Mouse (Mus musculus): ENCODE measurements around the gene Ankrd17. TPM values are rescaled to one million over a fixed set of nuclear protein-coding genes. Genes with fewer than 3 reads are reported as not detected.

Gene Ankrd17
- total RNA-seq, 2 experiments from 2014 or later, result 74.9 to 86.9 TPM

DNA sequence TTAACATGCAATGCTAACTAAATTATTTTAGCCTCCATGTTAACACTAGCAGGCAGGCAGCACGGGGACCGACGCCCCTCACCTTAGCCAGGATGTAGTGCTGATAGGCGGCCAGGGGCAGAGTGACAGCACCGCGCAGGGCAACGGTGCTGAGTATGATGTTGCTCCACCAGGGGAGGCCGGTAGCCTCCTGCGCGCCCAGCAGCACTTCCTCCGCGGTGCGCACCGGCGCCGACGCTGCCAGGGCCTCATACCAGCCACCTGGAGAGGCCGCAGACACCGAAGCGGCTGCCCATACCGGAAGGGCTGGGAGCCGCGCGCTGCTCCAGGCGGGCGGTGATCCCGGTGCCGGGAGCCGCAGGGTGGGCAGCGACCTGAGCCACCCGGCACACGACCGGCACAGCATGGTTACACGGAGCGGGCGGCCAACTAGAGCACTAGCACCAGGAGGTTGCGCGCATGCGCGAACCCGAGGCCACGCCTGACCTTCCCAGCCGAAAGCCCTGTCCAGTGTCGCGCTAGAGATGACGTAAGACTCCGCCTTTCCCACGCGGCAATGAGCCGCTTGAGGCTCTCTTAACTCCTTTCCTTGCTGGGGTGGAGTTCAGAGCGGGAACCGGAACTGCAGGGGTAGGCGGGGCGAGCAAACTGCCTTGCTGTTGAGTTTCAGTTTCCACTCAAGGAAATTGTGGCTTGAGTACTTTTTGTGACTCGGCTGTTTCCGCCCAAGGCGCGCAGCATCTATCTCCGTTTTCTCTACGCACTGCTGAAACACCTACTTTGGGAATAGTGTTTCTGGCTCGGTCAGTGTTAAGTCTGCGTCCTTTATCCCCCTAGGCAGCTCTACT, 142.6 kb downstream of the Ankrd17 start, which contains the start of gene Cox18:
Cox18 (minus strand) TSS at position 468 of the 848 bp plus-strand sequence.
- peak; percentile 95 for ATAC-seq (replicated peaks; ENCODE audit: poor library complexity, severe bottlenecking)

GRCm38 (mm10) chr5:90222937-90223336, 143.4 kb downstream of the Ankrd17 start:
- ATAC-seq (replicated peaks; ENCODE audit: poor library complexity, severe bottlenecking), result no peak

- ATAC-seq (replicated peaks; ENCODE audit: poor library complexity, severe bottlenecking), result no peak
Measured at GRCm38 (mm10) chr5:90217791-90218190, 148.6 kb downstream of the Ankrd17 start.

- no peak for ATAC-seq (replicated peaks; ENCODE audit: poor library complexity, severe bottlenecking)
Measured at GRCm38 (mm10) chr5:90217226-90217625, 149.2 kb downstream of the Ankrd17 start.

DNA sequence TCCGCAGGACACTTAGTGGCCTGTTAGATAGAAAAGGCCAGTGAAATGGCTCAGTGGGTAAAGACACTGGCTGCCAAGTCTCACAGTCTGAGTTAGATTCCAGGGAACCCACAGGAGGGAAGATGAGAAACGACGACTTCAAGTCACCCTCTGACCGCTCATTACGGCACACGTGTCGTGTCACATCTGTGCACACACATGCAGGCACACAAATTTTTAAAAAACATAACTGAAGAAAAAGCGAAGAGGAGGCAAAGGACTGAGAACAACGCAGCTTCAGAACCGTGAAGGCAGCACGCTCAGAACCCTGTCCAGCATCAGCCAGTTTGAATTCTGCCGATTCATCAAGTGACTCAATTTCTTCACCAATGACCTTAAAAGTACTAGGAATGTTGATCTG, 153.0 kb downstream of the Ankrd17 start:
- no peak for ATAC-seq (replicated peaks; ENCODE audit: poor library complexity, severe bottlenecking)

- ATAC-seq (replicated peaks; ENCODE audit: poor library complexity, severe bottlenecking), result peak; percentile 56; the same call in 1 of the 2 replicates
Measured at GRCm38 (mm10) chr5:90203168-90203567, 163.2 kb downstream of the Ankrd17 start.

DNA sequence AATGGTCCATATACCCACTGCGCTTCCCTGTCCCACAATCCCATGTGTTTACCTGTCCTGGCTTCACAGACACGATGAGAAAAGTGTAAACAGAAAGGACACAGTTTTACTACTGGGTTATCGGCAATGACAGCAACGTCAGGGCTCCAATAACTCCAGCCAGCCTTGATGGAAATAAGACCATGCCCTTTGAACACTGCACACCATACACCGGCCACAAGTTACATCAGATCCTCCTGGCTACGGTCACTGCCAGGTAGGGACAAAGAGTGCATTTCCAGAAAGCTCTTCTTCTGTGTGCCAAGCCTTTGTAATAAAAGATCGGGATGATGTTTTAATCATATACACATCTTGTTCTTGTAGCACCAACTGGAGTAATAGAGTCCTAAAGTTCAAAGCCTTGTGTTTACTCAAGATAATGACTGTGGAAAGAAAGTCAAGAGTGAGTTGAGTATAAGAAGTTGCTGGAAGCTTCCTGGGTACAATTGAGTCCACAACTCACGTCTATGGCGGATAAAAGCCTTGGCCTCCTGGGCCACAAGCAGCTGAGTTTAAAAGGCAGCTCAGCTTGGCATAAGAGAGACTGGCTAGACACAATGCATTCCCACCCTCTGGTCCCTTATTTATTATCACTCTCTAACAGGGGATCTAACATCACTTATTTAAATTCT, 163.8 kb downstream of the Ankrd17 start:
- no peak for ATAC-seq (replicated peaks; ENCODE audit: poor library complexity, severe bottlenecking)

GRCm38 (mm10) chr5:90199922-90200632, 166.3 kb downstream of the Ankrd17 start:
- ATAC-seq (replicated peaks; ENCODE audit: poor library complexity, severe bottlenecking), result no peak

GRCm38 (mm10) chr5:90194831-90195230, 171.5 kb downstream of the Ankrd17 start:
- peak; percentile 71 for ATAC-seq (replicated peaks; ENCODE audit: poor library complexity, severe bottlenecking)

GRCm38 (mm10) chr5:90182782-90183181, 183.6 kb downstream of the Ankrd17 start:
- no peak for ATAC-seq (replicated peaks; ENCODE audit: poor library complexity, severe bottlenecking)

DNA sequence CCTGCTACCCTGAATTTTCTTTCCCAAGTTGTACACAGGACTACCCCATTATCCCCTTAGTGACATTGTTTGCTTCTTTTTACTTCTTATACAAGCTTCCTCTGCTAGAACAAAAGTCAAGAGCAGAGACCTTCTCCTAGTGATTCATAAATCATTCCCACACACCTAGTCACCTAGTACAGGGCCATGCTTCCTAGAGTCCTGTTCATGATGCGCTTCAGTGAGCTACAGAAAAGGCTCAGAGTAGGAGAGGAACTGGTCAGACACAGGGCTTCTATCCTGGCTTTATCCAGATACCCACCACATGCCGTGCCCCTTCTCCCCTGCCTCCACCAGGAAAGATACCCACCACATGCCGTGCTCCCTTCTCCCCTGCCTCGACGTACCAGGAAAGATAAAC, 187.3 kb downstream of the Ankrd17 start:
- no peak for ATAC-seq (replicated peaks; ENCODE audit: poor library complexity, severe bottlenecking)

DNA sequence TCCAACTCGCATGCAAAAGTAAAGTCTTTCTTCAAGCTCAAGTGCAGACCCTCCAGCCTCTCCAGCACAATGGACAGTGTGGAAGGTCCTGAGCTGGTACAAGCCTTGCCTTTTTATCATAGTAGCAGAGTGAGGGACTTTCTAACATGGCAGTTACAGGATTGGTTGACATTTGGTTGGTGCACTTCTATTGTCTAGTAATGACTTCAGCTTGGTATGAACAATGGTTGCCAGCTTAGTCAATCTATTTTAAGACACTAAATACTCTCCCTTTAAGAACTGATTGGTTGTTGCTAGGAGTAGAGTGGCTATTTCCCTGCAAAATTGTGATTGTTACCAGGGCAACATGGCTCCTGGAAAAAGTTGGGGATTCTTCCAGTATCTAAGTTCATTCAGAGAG, 188.3 kb downstream of the Ankrd17 start:
- ATAC-seq (replicated peaks; ENCODE audit: poor library complexity, severe bottlenecking), result no peak

Other genes with a start within 250 kb of the Ankrd17 start
- 21.6 and 24.6 TPM in 2 replicates for gene Cox18, start 142.6 kb downstream of the Ankrd17 start, total RNA-seq (2014; fragmentation: Nextera tagmentation)
- 16.8 and 19.8 TPM in 2 replicates for gene Cox18, start 142.6 kb downstream of the Ankrd17 start, total RNA-seq (2017)
- gene Gm9958, start 627 bp upstream of the Ankrd17 start, total RNA-seq (2014; fragmentation: Nextera tagmentation), result 0.56 and 2.3 TPM in 2 replicates
- 1.5 and 1.9 TPM in 2 replicates for gene Gm9958, start 627 bp upstream of the Ankrd17 start, total RNA-seq (2017)
- gene Alb, start 94.3 kb upstream of the Ankrd17 start, total RNA-seq (2014; fragmentation: Nextera tagmentation), result not detected in 2 replicates
- gene Alb, start 94.3 kb upstream of the Ankrd17 start, total RNA-seq (2017), result not detected in 2 replicates
- gene Afp, start 124.2 kb upstream of the Ankrd17 start, total RNA-seq (2014; fragmentation: Nextera tagmentation), result 2.4 and 4.4 TPM in 2 replicates
- 2.2 and 2.9 TPM in 2 replicates for gene Afp, start 124.2 kb upstream of the Ankrd17 start, total RNA-seq (2017)
- not detected in 2 replicates for gene Afm, start 152.4 kb upstream of the Ankrd17 start, total RNA-seq (2014; fragmentation: Nextera tagmentation)
- not detected in 2 replicates for gene Afm, start 152.4 kb upstream of the Ankrd17 start, total RNA-seq (2017)
- not detected in 2 replicates for gene 5830473C10Rik, start 194.5 kb upstream of the Ankrd17 start, total RNA-seq (2014; fragmentation: Nextera tagmentation)
- gene 5830473C10Rik, start 194.5 kb upstream of the Ankrd17 start, total RNA-seq (2017), result 0.47 TPM in 1 of 2 replicates, not detected in the other

Measured in granulocyte monocyte progenitor cell, adult 5-6 weeks (primary cell).